Mouse (Mus musculus) liver, adult 2 months (tissue): ENCODE measurements around the gene Cluh.

Experiments
- CTCF ChIP-seq: fragments of 200-500 bp; IDR thresholded peaks from 2 replicates; pipeline ENCODE4 v1.5.1; 2011; ENCODE audit warnings: low read depth, low read length, control low read depth
- POLR2A ChIP-seq: fragments of 200-500 bp; IDR thresholded peaks from 2 replicates; pipeline ENCODE4 v1.6.1; 2011; ENCODE audit warnings: low read length, control low read depth; ENCODE audit not compliant: insufficient read depth; ENCODE audit errors: extremely low read depth

GRCm38 (mm10) chr11:74671013-74671412 lies 21.7 kb downstream of the Cluh start:
- TF ChIP-seq CTCF (no peak), POLR2A (no peak)
